Mouse (Mus musculus) frontal cortex, adult (tissue): ENCODE data around the gene Adgrv1.

ENCODE experiments used
- ATAC-seq: cut with Nextera tagmentation; 2 replicates; pipeline ENCODE4 v1.9.2; 2017; ENCODE audit warnings: mild to moderate bottlenecking, moderate library complexity, mixed read lengths; ENCODE audit not compliant: low TSS enrichment

Adgrv1 gene

GRCm38 (mm10) chr13:81241181-81241580 is 391.8 kb downstream of the Adgrv1 start:
- no peak for ATAC-seq

GRCm38 (mm10) chr13:81239836-81240235 is 393.1 kb downstream of the Adgrv1 start:
- ATAC-seq, result no peak

- ATAC-seq, result no peak
Measured at GRCm38 (mm10) chr13:81239427-81239826, 393.5 kb downstream of the Adgrv1 start.

DNA sequence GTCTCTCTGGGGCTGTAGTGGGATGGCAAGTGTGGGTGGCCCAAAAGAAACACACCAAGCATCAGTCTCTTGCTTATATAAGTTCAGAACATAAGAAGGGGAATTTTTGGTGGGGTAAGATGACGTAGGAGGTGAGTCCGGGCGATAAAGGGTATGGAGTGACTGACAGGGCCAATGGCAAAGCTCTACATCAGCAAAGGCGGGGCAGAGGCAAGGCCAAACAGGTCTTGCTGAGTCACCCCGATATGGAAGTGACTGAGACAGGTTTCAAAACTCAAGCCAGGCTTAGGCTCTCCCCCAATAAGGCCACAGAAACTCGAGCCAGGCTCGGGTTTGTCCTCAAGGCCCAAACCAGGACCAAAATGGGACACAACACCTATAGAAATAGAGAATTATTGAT is 394.1 kb downstream of the Adgrv1 start:
- ATAC-seq, result no peak

- ATAC-seq, result no peak
Measured at GRCm38 (mm10) chr13:81237947-81238346, 395.0 kb downstream of the Adgrv1 start.

GRCm38 (mm10) chr13:81236758-81237395 is 396.1 kb downstream of the Adgrv1 start:
- ATAC-seq, result no peak

GRCm38 (mm10) chr13:81234031-81234430 is 398.9 kb downstream of the Adgrv1 start:
- ATAC-seq, result no peak

- peak; percentile 72 for ATAC-seq
Measured at GRCm38 (mm10) chr13:81232839-81233238, 400.1 kb downstream of the Adgrv1 start.

DNA sequence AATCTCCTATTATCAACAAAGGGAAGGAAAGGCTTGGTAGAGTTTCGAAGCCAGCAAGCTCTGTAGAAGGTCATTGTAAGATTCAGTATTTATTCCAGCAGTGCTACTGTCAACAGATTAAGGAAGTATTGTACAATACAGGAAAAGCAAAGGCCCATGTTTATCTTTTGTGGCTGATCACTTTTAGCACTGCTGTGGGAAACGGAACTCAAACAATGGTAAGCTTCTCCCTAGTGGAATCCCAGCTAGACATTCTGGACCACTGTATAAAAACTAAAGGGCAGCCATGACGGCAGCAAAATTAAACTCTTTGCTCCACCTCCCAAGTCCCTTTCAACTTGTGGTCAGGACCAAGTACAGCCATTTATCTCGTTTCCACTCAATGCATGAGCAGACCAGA is 402.8 kb downstream of the Adgrv1 start:
- ATAC-seq, result no peak

DNA sequence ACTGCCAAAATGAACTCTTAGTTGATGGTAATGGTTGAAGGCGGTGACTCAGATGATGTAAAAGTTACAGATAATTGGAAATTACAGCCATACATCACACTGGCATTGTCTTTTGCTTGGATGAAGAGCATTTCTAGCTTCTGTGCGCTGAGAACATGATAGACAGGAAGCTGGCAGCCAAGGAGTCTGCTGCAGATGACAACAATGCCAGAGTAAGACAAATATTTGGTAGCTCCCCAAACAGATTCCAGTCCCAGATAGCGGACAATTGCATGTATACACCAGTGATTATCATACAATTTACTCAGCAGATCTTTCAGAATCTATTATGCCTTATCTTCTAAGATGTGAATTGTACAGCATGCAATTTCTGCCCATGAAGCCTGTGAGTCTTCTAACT is 409.2 kb downstream of the Adgrv1 start:
- ATAC-seq, result no peak

- ATAC-seq, result no peak
Measured at GRCm38 (mm10) chr13:81222377-81222776, 410.6 kb downstream of the Adgrv1 start.

DNA sequence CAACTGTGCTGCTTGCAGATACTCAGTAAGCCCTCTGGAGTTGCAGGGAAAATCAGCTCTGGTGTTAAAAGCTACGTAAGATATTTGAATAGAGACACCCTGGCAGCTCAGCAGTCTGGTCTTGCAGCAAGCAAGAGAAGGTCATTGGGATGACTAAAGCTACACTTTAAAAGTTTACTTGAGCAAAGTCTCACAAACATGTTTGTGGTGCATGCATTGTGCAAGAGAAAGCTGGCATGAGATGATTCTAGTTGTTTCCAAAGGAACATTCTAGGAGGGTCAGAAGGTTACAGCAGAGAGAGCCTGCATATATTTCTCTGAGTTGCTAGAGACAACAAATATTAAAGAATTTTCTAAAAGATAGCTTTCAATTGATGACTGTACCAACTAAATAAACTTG is 421.5 kb downstream of the Adgrv1 start:
- no peak for ATAC-seq

DNA sequence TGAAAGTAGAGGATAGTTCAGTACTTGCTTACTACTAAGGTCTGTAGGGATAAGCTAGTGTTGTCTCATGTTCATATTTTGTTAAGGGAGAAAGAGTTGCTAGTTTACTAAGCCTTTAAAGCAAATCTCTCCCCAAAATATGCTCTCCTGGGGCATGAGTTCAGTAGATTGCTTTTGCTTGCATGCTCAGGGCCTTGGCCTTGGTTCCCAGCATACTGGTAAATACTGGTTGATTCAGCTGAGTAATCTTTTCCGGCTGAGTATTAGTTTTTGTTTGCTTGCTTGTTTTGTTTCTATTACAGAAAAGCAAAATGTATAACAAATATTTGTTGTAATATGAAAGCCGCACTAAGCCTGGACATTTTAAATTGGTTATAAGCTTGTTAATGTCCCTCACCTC is 422.4 kb downstream of the Adgrv1 start:
- ATAC-seq, result no peak

GRCm38 (mm10) chr13:81209815-81210214 is 423.1 kb downstream of the Adgrv1 start:
- ATAC-seq, result no peak

DNA sequence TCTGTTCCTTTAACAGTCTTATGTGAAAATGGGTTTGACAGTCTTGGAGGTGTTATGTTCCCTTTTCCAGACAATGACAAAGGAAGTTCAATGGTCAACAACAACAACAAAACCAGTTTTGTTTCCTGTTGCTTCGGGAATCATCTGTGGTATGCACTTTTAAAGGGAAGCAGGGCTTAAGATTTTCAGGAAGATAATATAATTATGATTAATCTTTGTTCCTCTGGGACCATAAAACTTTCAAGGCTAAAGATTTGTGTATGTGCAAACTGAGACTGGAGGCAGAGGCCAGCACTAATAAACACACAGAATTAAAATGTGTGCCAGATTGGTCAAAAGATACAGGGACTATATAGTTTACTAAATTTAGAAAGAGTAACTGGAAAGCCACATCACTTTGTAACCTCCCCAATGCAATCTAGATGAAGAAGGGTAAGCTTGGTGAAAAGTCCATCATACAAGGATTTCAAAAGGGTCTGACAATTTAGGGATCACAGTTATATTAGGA is 424.8 kb downstream of the Adgrv1 start:
- no peak for ATAC-seq

DNA sequence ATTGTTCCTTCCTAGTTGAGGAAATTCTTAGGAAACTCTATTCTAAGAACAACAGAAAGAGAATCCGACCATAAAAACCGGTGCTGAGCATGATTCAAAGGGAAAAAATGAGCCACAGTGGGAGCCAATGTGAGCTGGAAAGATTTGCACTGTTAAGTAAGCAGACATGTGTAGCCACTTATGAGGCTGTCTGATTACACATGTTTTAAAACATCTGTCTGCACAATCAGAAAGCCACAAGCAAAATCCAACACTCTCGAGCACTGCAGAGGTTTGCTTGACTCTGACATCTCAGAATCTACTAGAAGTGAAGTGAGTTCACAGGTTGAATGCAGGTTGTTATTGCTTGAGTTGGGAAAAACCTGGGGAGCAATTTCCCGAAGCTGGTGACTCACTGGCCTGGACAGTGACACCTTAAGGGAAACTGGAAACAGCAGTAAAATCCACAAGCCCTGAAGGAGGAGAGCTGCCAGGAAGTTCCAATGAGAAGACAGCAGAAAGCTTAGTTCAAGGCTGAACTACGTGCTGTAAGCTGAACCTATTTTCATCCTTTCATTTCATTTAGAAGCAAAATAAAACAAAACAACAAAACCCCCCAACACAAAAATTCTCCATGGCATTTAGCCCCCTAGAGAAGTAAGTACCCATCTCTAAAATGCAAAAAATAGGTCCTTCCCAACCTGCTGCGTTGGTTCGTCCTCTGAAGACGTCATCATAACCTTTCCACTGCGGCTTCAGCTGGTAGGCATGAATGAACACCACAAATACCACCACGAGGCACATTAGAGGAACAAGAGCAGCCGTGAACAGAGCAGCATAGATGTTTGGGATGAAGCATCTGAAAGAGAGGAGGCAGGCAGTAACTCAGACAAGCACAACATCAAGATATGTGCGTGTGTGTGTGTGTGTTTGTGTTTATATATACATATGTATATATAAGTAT is 450.7 kb downstream of the Adgrv1 start:
- ATAC-seq, result no peak

GRCm38 (mm10) chr13:81181459-81181858 is 451.5 kb downstream of the Adgrv1 start:
- ATAC-seq, result no peak

DNA sequence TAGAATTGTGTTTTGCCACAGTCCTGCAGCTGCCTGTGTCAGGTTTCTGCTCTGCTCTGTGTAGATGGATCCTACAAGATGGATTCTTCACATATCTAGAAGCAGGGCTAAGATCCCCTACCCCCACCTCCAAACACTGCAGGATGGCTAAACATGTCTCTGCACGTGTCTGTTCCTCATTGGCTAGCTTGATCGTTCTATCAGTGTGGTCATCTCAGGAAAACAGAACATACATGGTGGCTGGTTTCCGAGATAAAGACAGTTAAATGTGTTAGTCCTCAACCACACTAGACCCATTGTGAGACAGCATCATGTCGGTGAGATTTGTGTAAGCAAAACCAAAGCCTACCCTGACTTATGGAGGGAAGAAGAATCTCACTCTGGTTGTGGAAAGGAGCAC is 456.1 kb downstream of the Adgrv1 start:
- ATAC-seq, result no peak

GRCm38 (mm10) chr13:81176071-81176470 is 456.9 kb downstream of the Adgrv1 start:
- ATAC-seq, result no peak

GRCm38 (mm10) chr13:81171115-81171514 is 461.8 kb downstream of the Adgrv1 start:
- ATAC-seq, result no peak

GRCm38 (mm10) chr13:81167450-81167849 is 465.5 kb downstream of the Adgrv1 start:
- peak; percentile 77 for ATAC-seq

- peak; percentile 93 for ATAC-seq
Measured at GRCm38 (mm10) chr13:81159808-81160207, 473.1 kb downstream of the Adgrv1 start.

GRCm38 (mm10) chr13:81155322-81155721 is 477.6 kb downstream of the Adgrv1 start:
- ATAC-seq, result peak; percentile 92
